Mouse (Mus musculus) CH12.LX (cell line): ENCODE results near the gene Kif26b. TPM values are rescaled to one million over a fixed set of nuclear protein-coding genes. Genes with fewer than 3 reads are reported as not detected.
A peak's percentile ranks its signal among the peaks of the same experiment; 100 is the strongest.

Experiments
- DNase-seq: peaks from one replicate; pipeline ENCODE4 v3.0.0-alpha.2; 2013; ENCODE audit errors: extremely low read depth
- H3K27ac ChIP-seq: 2 replicates; pipeline ENCODE4 v1.5.1; 2012; ENCODE audit warnings: low read depth, mild to moderate bottlenecking, control low read depth, moderate library complexity; ENCODE audit not compliant: insufficient read depth
- H3K27me3 ChIP-seq: replicated peaks from 2 replicates; pipeline ENCODE3; 2012; ENCODE audit warnings: inconsistent platforms
- H3K36me3 ChIP-seq, 2 experiments: replicated peaks in 1 of 2; 2 replicates each; pipeline versions ENCODE3 to v1.6.1; 2012; ENCODE audit warnings: inconsistent platforms in 1 of 2, low read length in 1 of 2, mild to moderate bottlenecking in 1 of 2, mixed read lengths in 1 of 2, moderate library complexity in 1 of 2; ENCODE audit not compliant: control insufficient read depth in 1 of 2, insufficient read depth in 1 of 2
- H3K4me1 ChIP-seq, 2 experiments: 2 replicates each; pipeline ENCODE4 v1.6.1; 2012; ENCODE audit warnings: inconsistent platforms in 1 of 2, moderate library complexity in 1 of 2; ENCODE audit not compliant: insufficient read depth in 2 of 2, control insufficient read depth in 1 of 2
- H3K4me2 ChIP-seq: 2 replicates; pipeline ENCODE4 v1.6.1; 2012; ENCODE audit warnings: low read depth, mild to moderate bottlenecking, control low read depth; ENCODE audit not compliant: poor library complexity, insufficient read depth, severe bottlenecking
- H3K4me3 ChIP-seq, 3 experiments: fragments of 150-350 bp in 1 of 3; sonication (generic) in 1 of 3; replicated peaks in 1 of 3; 2 replicates each; pipeline versions ENCODE3 to v1.5.1; 2011 to 2012; ENCODE audit warnings: low read depth in 2 of 3, low read length in 2 of 3, mild to moderate bottlenecking in 2 of 3, moderate library complexity in 2 of 3, control low read depth in 1 of 3, improper control_type of control experiment in 1 of 3, inconsistent platforms in 1 of 3, mixed read lengths in 1 of 3; ENCODE audit not compliant: poor library complexity in 1 of 3
- H3K79me2 ChIP-seq: replicated peaks from 2 replicates; pipeline ENCODE4 v1.6.1; 2012; ENCODE audit warnings: mild to moderate bottlenecking, moderate library complexity; ENCODE audit not compliant: control insufficient read depth, poor library complexity, insufficient read depth, severe bottlenecking; ENCODE audit errors: extremely low read depth
- H3K9ac ChIP-seq: 2 replicates; pipeline ENCODE4 v1.6.1; 2012; ENCODE audit warnings: low read depth, mild to moderate bottlenecking, control low read depth, moderate library complexity; ENCODE audit not compliant: insufficient read depth
- H3K9me3 ChIP-seq: replicated peaks from 2 replicates; pipeline ENCODE3; 2012; ENCODE audit warnings: low read length, inconsistent platforms, mixed read lengths
- CHD1 ChIP-seq: IDR thresholded peaks from 2 replicates; pipeline ENCODE4 v1.6.1; 2012; ENCODE audit warnings: low read depth, low read length, improper control_type of control experiment, inconsistent platforms
- CHD2 ChIP-seq: IDR thresholded peaks from 2 replicates; pipeline ENCODE4 v1.6.1; 2011; ENCODE audit warnings: low read length, improper control_type of control experiment
- E2F4 ChIP-seq: IDR thresholded peaks from 2 replicates; pipeline ENCODE4 v1.6.1; 2011; ENCODE audit warnings: low read depth, low read length, improper control_type of control experiment; ENCODE audit not compliant: insufficient replicate concordance
- ELF1 ChIP-seq: IDR thresholded peaks from 2 replicates; pipeline ENCODE4 v1.6.1; 2014; ENCODE audit warnings: low read depth, mild to moderate bottlenecking, inconsistent platforms, low read length, improper control_type of control experiment
- EP300 ChIP-seq: IDR thresholded peaks from 2 replicates; pipeline ENCODE4 v1.6.1; 2011; ENCODE audit warnings: low read length, improper control_type of control experiment
- ETS1 ChIP-seq: conservative IDR thresholded peaks from 2 replicates; pipeline ENCODE4 v1.6.1; 2012; ENCODE audit warnings: low read depth, mild to moderate bottlenecking, inconsistent platforms, low read length, improper control_type of control experiment, moderate library complexity
- HCFC1 ChIP-seq: IDR thresholded peaks from 2 replicates; pipeline ENCODE4 v1.6.1; 2012; ENCODE audit warnings: low read depth, mild to moderate bottlenecking, inconsistent platforms, low read length, improper control_type of control experiment
- JUN ChIP-seq: IDR thresholded peaks from 2 replicates; pipeline ENCODE4 v1.6.1; 2011; ENCODE audit warnings: low read depth, mild to moderate bottlenecking, low read length, improper control_type of control experiment, moderate library complexity; ENCODE audit not compliant: insufficient read depth
- JUND ChIP-seq: conservative IDR thresholded peaks from 2 replicates; pipeline ENCODE4 v1.6.1; 2011; ENCODE audit warnings: low read depth, low read length, improper control_type of control experiment
- MAFK ChIP-seq: IDR thresholded peaks from 2 replicates; pipeline ENCODE4 v1.6.1; 2011; ENCODE audit warnings: low read length, improper control_type of control experiment; ENCODE audit not compliant: insufficient replicate concordance
- MAZ ChIP-seq: IDR thresholded peaks from 2 replicates; pipeline ENCODE4 v1.6.1; 2012; ENCODE audit warnings: low read depth, mild to moderate bottlenecking, inconsistent platforms, low read length, improper control_type of control experiment, moderate library complexity
- MXI1 ChIP-seq: IDR thresholded peaks from 2 replicates; pipeline ENCODE4 v1.6.1; 2011; ENCODE audit warnings: mild to moderate bottlenecking, low read depth, low read length, improper control_type of control experiment
- MYC ChIP-seq: IDR thresholded peaks from 2 replicates; pipeline ENCODE4 v1.6.1; 2011; ENCODE audit warnings: low read depth, mild to moderate bottlenecking, improper control_type of control experiment, low read length
- NELFE ChIP-seq: IDR thresholded peaks from 2 replicates; pipeline ENCODE4 v1.6.1; 2011; ENCODE audit warnings: low read depth, low read length, improper control_type of control experiment
- PAX5 ChIP-seq: IDR thresholded peaks from 2 replicates; pipeline ENCODE4 v1.6.1; 2012; ENCODE audit warnings: low read length, inconsistent platforms, mixed read lengths
- POLR2AphosphoS2 ChIP-seq: IDR thresholded peaks from 2 replicates; pipeline ENCODE4 v1.6.1; 2011; ENCODE audit warnings: low read depth, low read length, improper control_type of control experiment
- SIN3A ChIP-seq: IDR thresholded peaks from 2 replicates; pipeline ENCODE4 v1.6.1; 2012; ENCODE audit warnings: low read length, improper control_type of control experiment, inconsistent platforms
- SMC3 ChIP-seq: IDR thresholded peaks from 2 replicates; pipeline ENCODE4 v1.6.1; 2011; ENCODE audit warnings: low read depth, low read length, improper control_type of control experiment
- UBTF ChIP-seq: IDR thresholded peaks from 2 replicates; pipeline ENCODE4 v1.6.1; 2012; ENCODE audit warnings: low read depth, mild to moderate bottlenecking, inconsistent platforms, low read length, improper control_type of control experiment, moderate library complexity
- USF1 ChIP-seq: IDR thresholded peaks from 2 replicates; pipeline ENCODE4 v1.6.1; 2014; ENCODE audit warnings: low read depth, mild to moderate bottlenecking, inconsistent platforms, low read length, improper control_type of control experiment
- ZC3H11A ChIP-seq: IDR thresholded peaks from 2 replicates; pipeline ENCODE4 v1.6.1; 2012; ENCODE audit warnings: low read depth, mild to moderate bottlenecking, inconsistent platforms, low read length, improper control_type of control experiment
- dilution Hi-C: fragments of 300-500 bp; cut with MboI; formaldehyde crosslinking; loops from 2 replicates; pipeline ENCODE4 v1.14.3; 2020; ENCODE audit warnings: low sequenced_read_pairs; ENCODE audit not compliant: extremely low pct_unique_long_range_greater_than_20kb, extremely low pct_ligation_motif_present
- in situ Hi-C: fragments of 300-500 bp; cut with MboI; formaldehyde crosslinking; loops from 3 replicates; pipeline ENCODE4 v1.14.3; 2019; ENCODE audit warnings: low sequenced_read_pairs, low pct_ligation_motif_present, low pct_unique_long_range_greater_than_20kb, mixed read lengths
- polyA plus RNA-seq: library from polyadenylated mRNA; unstranded; fragments of >175 nt; gene quantifications from 2 replicates; pipeline ENCODE4 v1.2.1, GENCODE M21; 2012; ENCODE audit warnings: low read depth; ENCODE audit not compliant: insufficient read length
- total RNA-seq, 2 experiments: library from RNA; depleted of rRNA; stranded (reverse); fragments of 300-350 nt in 1 of 2; fragments of >200 nt in 1 of 2; gene quantifications; 2 replicates each; pipeline ENCODE4 v1.2.3; 2012 to 2014

Gene Kif26b
- total RNA-seq (2012; rRNA removed) (under 0.01 TPM in 1 of 2 replicates, not detected in the other), total RNA-seq (2014; rRNA removed) (not detected in 2 replicates), polyA plus RNA-seq (0.09 and 0.10 TPM in 2 replicates)

DNA sequence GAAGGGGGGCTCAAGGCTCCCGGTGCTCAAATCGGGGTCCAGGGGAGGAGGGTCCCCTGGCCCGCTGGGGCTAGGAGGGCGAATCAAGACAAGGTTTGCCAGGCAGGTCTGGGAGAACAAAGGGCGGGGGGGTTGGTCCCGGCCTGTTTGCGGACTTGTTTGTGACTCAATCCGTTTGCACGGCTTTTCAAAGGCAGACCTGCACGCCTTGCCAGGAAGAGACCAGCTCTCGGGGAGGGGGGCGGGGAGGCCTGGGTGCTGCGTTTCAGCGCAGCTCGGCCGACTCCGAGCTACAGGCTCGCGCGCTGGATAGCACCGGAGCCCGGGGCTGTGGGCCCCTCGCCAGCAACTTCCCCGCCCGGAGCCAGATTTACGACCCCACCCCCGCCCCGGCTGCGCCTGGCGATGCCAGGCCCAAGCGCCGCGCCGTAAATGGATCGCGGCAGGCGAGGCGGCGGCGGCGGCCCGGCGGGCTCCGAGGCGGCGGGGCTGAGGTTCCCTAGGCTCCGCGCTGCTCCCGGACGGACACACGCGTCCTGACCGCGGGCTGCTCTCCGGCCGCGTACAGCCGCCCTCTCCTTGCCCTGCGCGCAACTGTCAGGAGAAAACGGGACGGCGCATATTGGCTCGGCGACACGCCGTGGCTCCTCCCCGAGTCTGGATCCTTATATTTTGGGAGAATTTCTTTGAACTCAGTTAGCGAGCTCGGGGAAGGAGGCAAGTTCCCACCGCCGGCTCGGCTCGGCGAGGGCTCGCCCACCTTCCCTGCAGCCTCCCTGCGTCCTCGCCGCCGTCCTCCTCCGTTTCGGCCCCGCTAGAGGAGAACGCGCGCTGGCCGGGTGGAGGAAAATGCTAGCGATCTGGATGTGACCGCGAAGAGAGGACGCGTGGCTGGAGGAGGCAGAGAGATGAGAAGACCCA is at the start of gene Kif26b:
Gene Kif26b, plus strand, starts transcription at position 695 of the 921 bp plus-strand sequence.
- Histone ChIP-seq H3K79me2 (no peaks in the 10 kb centered on the region), H3K4me1 (no peaks in the 10 kb centered on the region; a peak in 1 of 4 replicates), H3K27me3 (no peaks in the 10 kb centered on the region), H3K9me3 (peaks cover 30% of the 10 kb centered on the region), H3K4me2 (no peak within 1 kb of the TSS), H3K9ac (no peak within 1 kb of the TSS), H3K27ac (no peak within 1 kb of the TSS), H3K4me3 (no peak within 1 kb of the TSS), H3K36me3 (no peaks in the 10 kb centered on the region)
- dilution Hi-C loops = no loop called here
- TF ChIP-seq SMC3 (no peak), HCFC1 (no peak), MYC (no peak), NELFE (no peak), JUN (no peak), SIN3A (no peak), USF1 (no peak), E2F4 (no peak), POLR2AphosphoS2 (no peak), ETS1 (no peak), MAZ (no peak), JUND (no peak), ELF1 (no peak), ZC3H11A (no peak), CHD2 (no peak), MAFK (no peak), MXI1 (no peak), UBTF (no peak), EP300 (no peak), PAX5 (no peak)
- in situ Hi-C loops = loop anchor here (10.0 kb wide), 1 partner anchor 616 kb away; no protein-coding TSS in a partner anchor
- no peak for DNase-seq

GRCm38 (mm10) chr1:178483854-178484253 is 45.1 kb upstream of the Kif26b start:
- no peak for DNase-seq
- dilution Hi-C loops = no loop called here
- Histone ChIP-seq H3K4me3 (no peak overlapping the region), H3K4me2 (no peak overlapping the region), H3K9me3 (no peaks in the 10 kb centered on the region)
- TF ChIP-seq MAFK = peak; percentile 97
- no peak for TF ChIP-seq CHD1
- TF ChIP-seq, all 38 proteins: peak for 1
- Histone ChIP-seq H3K27ac (no peak overlapping the region), H3K79me2 (no peaks in the 10 kb centered on the region), H3K9ac (no peak overlapping the region), H3K36me3 (no peaks in the 10 kb centered on the region), H3K4me1 (peaks cover 0 to 6% of the 10 kb centered on the region in 2 experiments; a peak in 2 of 4 replicates), H3K27me3 (no peaks in the 10 kb centered on the region)
- in situ Hi-C loops = no loop called here
